Mouse (Mus musculus) heart, embryonic 12.5 days (tissue): ENCODE measurements around the gene Lyve1. TPM values are rescaled to one million over a fixed set of nuclear protein-coding genes. Genes with fewer than 3 reads are reported as not detected.

Experiments
- ATAC-seq: fragments of 200-750 bp; cut with Nextera tagmentation; 2 replicates; pipeline ENCODE4 v1.8.0; 2017; ENCODE audit warnings: moderate TSS enrichment, moderate library complexity; ENCODE audit not compliant: insufficient number of reproducible peaks, low FRiP score
- H3K27ac ChIP-seq: fragments of 300-500 bp; sonication (generic); 2 replicates; pipeline ENCODE4 v1.5.1; 2016; ENCODE audit warnings: mild to moderate bottlenecking, moderate library complexity; ENCODE audit not compliant: poor library complexity, severe bottlenecking
- H3K27me3 ChIP-seq: fragments of 300-500 bp; sonication (generic); replicated peaks from 2 replicates; pipeline ENCODE4 v1.6.1; 2016; ENCODE audit warnings: mild to moderate bottlenecking, moderate library complexity
- H3K36me3 ChIP-seq: fragments of 300-500 bp; sonication (generic); 2 replicates; pipeline ENCODE4 v1.6.1; 2016; ENCODE audit warnings: mild to moderate bottlenecking, moderate library complexity
- H3K4me1 ChIP-seq: fragments of 300-500 bp; sonication (generic); replicated peaks from 2 replicates; pipeline ENCODE4 v1.6.1; 2016; ENCODE audit warnings: mild to moderate bottlenecking
- H3K4me2 ChIP-seq: fragments of 300-500 bp; sonication (generic); 2 replicates; pipeline ENCODE4 v1.6.1; 2016; ENCODE audit warnings: mild to moderate bottlenecking, moderate library complexity
- H3K4me3 ChIP-seq: fragments of 300-500 bp; sonication (generic); 2 replicates; pipeline ENCODE4 v1.5.1; 2016; ENCODE audit warnings: mild to moderate bottlenecking
- H3K9ac ChIP-seq: fragments of 300-500 bp; sonication (generic); 2 replicates; pipeline ENCODE4 v1.6.1; 2016; ENCODE audit warnings: mild to moderate bottlenecking, moderate library complexity
- H3K9me3 ChIP-seq: fragments of 300-500 bp; sonication (generic); replicated peaks from 2 replicates; pipeline ENCODE4 v1.6.1; 2016; ENCODE audit warnings: mild to moderate bottlenecking, moderate library complexity
- WGBS: fragments of 180-500 bp; shearing (Covaris S2); methylation state at CpG from one replicate; pipeline ENCODE4 v1.1.7; 2016; 5-methylcytosine and 5-hydroxymethylcytosine counted together
- polyA plus RNA-seq: library from polyadenylated mRNA; unstranded; fragments of >200 nt; fragmentation: Nextera tagmentation; extraction: Ambion mirVana; gene quantifications from 2 replicates; pipeline ENCODE4 v1.2.1, GENCODE M21; 2016

The Lyve1 gene
- polyA plus RNA-seq, 1 experiment from 2014 or later: 3.6 TPM

- H3K9ac ChIP-seq: no peak overlapping the region
- 65% methylated on average over 10 of the region's 10 CpGs for WGBS
- no peaks in the 10 kb centered on the region for H3K36me3 ChIP-seq
- ATAC-seq: no peak
- no peaks in the 10 kb centered on the region for H3K9me3 ChIP-seq
- H3K4me3 ChIP-seq: no peak overlapping the region
- no peaks in the 10 kb centered on the region for H3K27me3 ChIP-seq
- H3K4me1 ChIP-seq: peaks cover 7% of the 10 kb centered on the region
- H3K27ac ChIP-seq: no peak overlapping the region
- H3K4me2 ChIP-seq: no peak overlapping the region
Measured at GRCm38 (mm10) chr7:110853611-110854010, 9.4 kb downstream of the Lyve1 start.

GRCm38 (mm10) chr7:110851541-110852203 lies 11.4 kb downstream of the Lyve1 start:
- peak overlapping the region; percentile 61 for H3K27ac ChIP-seq
- ATAC-seq: peak; percentile 55; the same call in 1 of the 2 replicates
- peaks cover 7% of the 10 kb centered on the region for H3K4me1 ChIP-seq
- H3K9ac ChIP-seq: no peak overlapping the region
- no peaks in the 10 kb centered on the region for H3K36me3 ChIP-seq
- no peaks in the 10 kb centered on the region for H3K9me3 ChIP-seq
- H3K4me3 ChIP-seq: no peak overlapping the region
- H3K27me3 ChIP-seq: no peaks in the 10 kb centered on the region
- H3K4me2 ChIP-seq: no peak overlapping the region
- 57% methylated on average over 7 of the region's 7 CpGs for WGBS

DNA sequence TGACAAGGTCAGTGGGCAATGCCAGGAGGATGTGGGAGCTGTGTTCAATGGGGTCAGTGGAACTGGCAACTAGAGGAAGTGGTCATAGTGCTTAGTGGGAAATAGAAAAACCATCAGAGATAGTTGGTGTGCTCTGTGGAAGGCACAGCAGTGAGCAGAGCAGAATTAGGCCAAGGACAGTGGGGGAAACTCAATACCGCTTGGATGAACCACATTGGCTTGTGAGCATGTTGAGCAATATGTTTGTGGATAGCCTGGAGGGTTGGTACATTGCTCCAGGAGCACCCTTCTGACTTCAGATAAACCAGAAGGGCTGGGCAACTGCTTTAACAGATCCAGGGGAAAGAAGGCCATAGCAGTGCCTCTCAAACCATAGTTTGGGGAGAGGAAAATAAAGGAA lies 14.7 kb downstream of the Lyve1 start:
- H3K9ac ChIP-seq: no peak overlapping the region
- no peak overlapping the region for H3K4me3 ChIP-seq
- 89% methylated on average over 1 of the region's 1 CpGs for WGBS
- H3K4me1 ChIP-seq: peaks cover 9% of the 10 kb centered on the region
- H3K27me3 ChIP-seq: no peaks in the 10 kb centered on the region
- no peaks in the 10 kb centered on the region for H3K9me3 ChIP-seq
- H3K27ac ChIP-seq: no peak overlapping the region
- no peaks in the 10 kb centered on the region for H3K36me3 ChIP-seq
- H3K4me2 ChIP-seq: no peak overlapping the region
- ATAC-seq: no peak

GRCm38 (mm10) chr7:110847321-110847720 lies 15.7 kb downstream of the Lyve1 start:
- H3K4me2 ChIP-seq: no peak overlapping the region
- no peak overlapping the region for H3K9ac ChIP-seq
- no peaks in the 10 kb centered on the region for H3K27me3 ChIP-seq
- WGBS: 66% methylated on average over 2 of the region's 2 CpGs
- H3K9me3 ChIP-seq: no peaks in the 10 kb centered on the region
- no peak overlapping the region for H3K4me3 ChIP-seq
- no peak for ATAC-seq
- H3K36me3 ChIP-seq: no peaks in the 10 kb centered on the region
- H3K4me1 ChIP-seq: peaks cover 12% of the 10 kb centered on the region
- H3K27ac ChIP-seq: no peak overlapping the region

GRCm38 (mm10) chr7:110843916-110844874 lies 18.8 kb downstream of the Lyve1 start, which contains the start of gene Rnf141:
TSS of gene Rnf141 (minus strand) at chr7:110844457.
- WGBS: under 1% methylated on average over 42 of the region's 42 CpGs
- H3K27me3 ChIP-seq: no peaks in the 10 kb centered on the region
- peak; percentile 93 for ATAC-seq
- H3K4me3 ChIP-seq: peak within 1 kb of the TSS; percentile 80
- peak within 1 kb of the TSS; percentile 81 for H3K9ac ChIP-seq
- peak within 1 kb of the TSS; percentile 81 for H3K4me2 ChIP-seq
- H3K4me1 ChIP-seq: peaks cover 10% of the 10 kb centered on the region
- H3K27ac ChIP-seq: peak within 1 kb of the TSS; percentile 94
- 0 out of 2 replicates have a peak, but pooled peaks cover 3% of the 10 kb centered on the region for H3K36me3 ChIP-seq
- no peaks in the 10 kb centered on the region for H3K9me3 ChIP-seq

DNA sequence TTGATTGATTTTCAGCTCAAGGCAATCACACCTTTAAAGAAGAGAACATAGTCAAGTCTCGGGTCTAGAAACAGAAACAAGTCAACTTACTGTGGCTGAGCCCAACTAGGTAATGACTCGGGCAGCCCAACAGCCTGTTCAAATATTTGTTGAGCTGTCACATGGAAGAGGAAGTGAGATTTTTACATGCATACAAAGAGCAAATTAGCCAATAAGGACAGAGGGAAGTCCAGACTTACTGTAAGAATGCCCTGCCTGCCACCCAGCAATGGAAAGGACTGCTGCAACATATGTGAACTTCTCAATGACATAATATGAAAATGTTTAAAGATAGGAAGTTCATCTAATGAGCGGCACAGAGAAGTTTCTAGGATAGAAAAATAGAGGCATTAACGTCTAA lies 22.7 kb downstream of the Lyve1 start:
- Histone ChIP-seq H3K36me3 (peaks cover 16% of the 10 kb centered on the region), H3K27ac (no peak overlapping the region), H3K27me3 (no peaks in the 10 kb centered on the region), H3K9ac (no peak overlapping the region), H3K9me3 (no peaks in the 10 kb centered on the region), H3K4me2 (no peak overlapping the region), H3K4me3 (no peak overlapping the region), H3K4me1 (peaks cover 10% of the 10 kb centered on the region)
- WGBS: 74% methylated on average over 4 of the region's 4 CpGs
- no peak for ATAC-seq

GRCm38 (mm10) chr7:110834522-110834921 lies 28.5 kb downstream of the Lyve1 start:
- H3K27ac ChIP-seq: no peak overlapping the region
- peaks cover 42% of the 10 kb centered on the region for H3K36me3 ChIP-seq
- WGBS: 48% methylated on average over 3 of the region's 3 CpGs
- no peak overlapping the region for H3K4me2 ChIP-seq
- H3K4me1 ChIP-seq: peaks cover 10% of the 10 kb centered on the region
- no peak overlapping the region for H3K4me3 ChIP-seq
- no peaks in the 10 kb centered on the region for H3K27me3 ChIP-seq
- no peaks in the 10 kb centered on the region for H3K9me3 ChIP-seq
- ATAC-seq: no peak
- H3K9ac ChIP-seq: no peak overlapping the region

GRCm38 (mm10) chr7:110834018-110834417 lies 29.0 kb downstream of the Lyve1 start:
- no peak overlapping the region for H3K4me3 ChIP-seq
- no peaks in the 10 kb centered on the region for H3K9me3 ChIP-seq
- 90% methylated on average over 1 of the region's 1 CpGs for WGBS
- no peak overlapping the region for H3K27ac ChIP-seq
- no peaks in the 10 kb centered on the region for H3K27me3 ChIP-seq
- no peak overlapping the region for H3K9ac ChIP-seq
- no peak overlapping the region for H3K4me2 ChIP-seq
- ATAC-seq: no peak
- peaks cover 46% of the 10 kb centered on the region for H3K36me3 ChIP-seq
- peaks cover 10% of the 10 kb centered on the region for H3K4me1 ChIP-seq

DNA sequence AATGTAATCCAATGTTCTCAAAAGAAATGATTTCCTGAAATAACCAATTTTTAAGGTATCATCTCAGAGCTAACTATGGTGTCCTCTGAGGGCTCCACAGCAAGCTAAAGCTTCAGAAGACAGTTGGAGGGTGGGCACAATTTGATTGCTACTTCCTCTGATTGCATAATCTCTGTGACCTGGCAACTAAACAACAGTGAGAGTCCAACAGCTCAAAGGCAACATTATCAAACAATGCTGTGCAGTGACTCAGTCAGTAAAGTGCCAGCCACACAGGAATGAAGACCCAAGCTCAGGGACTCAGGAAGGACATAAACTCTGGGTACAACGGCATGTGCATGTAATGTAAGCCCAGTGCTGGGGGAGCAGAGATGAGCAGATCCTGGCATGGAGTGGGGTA lies 30.0 kb downstream of the Lyve1 start:
- Histone ChIP-seq H3K36me3 (peaks cover 55% of the 10 kb centered on the region), H3K4me3 (no peak overlapping the region), H3K9me3 (no peaks in the 10 kb centered on the region), H3K4me2 (no peak overlapping the region), H3K27me3 (no peaks in the 10 kb centered on the region), H3K4me1 (peaks cover 10% of the 10 kb centered on the region), H3K27ac (no peak overlapping the region), H3K9ac (no peak overlapping the region)
- no peak for ATAC-seq
- WGBS: 59% methylated on average over 1 of the region's 1 CpGs

DNA sequence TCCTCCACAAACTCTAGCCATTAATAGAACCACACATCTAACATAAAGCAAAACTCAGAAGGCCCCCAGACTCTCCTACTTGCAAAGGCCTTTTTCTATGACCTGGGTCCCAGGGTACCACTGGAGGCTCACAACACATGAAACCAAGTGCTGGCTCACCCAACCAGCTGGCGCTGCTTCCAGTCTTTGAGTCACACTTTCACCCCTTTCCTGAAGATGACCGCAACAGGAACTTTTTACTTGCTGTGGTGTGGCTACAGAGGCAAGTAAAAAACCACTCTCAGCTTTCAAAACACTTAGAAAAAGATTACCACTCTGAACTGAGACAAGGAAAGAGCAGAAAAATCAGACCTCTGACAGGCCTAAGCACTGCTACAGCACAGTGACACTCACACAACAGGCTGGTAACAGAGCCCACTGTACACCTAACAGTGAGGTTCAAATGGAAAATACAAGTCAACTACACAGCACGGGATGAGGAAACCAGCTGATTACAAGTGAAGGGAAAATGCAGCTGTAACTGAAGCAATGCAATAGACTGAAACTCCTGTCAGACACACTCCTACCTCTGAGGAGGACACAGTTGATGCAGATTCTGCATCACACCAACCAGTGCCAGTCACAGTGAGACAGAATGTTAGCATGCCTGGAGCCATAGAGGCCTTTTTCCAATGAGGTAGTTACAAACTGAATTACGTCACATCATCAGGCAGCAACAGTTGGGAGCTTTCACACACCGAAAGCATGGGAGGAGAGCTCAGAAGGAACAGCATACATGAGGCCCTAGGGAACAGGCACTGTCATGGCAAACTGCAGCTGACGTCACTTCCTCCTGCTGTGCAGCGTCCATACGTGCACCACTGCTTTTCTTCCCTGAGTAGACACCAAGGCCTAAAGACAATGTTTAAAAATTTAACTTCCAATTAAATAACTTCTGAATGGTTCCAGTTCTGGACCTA lies 38.8 kb downstream of the Lyve1 start:
- Histone ChIP-seq H3K4me1 (peaks cover 49% of the 10 kb centered on the region), H3K4me2 (no peak overlapping the region), H3K4me3 (no peak overlapping the region), H3K27ac (no peak overlapping the region), H3K36me3 (peaks cover 36% of the 10 kb centered on the region), H3K9me3 (no peaks in the 10 kb centered on the region), H3K9ac (no peak overlapping the region), H3K27me3 (no peaks in the 10 kb centered on the region)
- ATAC-seq: no peak
- WGBS: 80% methylated on average over 8 of the region's 8 CpGs
